Mouse (Mus musculus) stomach, postnatal 0 days (tissue): Measurements from ENCODE around the gene Lrp1. TPM values are rescaled to one million over a fixed set of nuclear protein-coding genes. Genes with fewer than 3 reads are reported as not detected.

Source experiments
- ATAC-seq: fragments of 200-750 bp; cut with Nextera tagmentation; 2 replicates; pipeline ENCODE4 v1.8.0; 2017; ENCODE audit not compliant: low FRiP score, low TSS enrichment
- DNase-seq: peaks from one replicate; pipeline ENCODE4 v3.0.0-alpha.2; 2016; ENCODE audit warnings: low spot score
- H3K27ac ChIP-seq: fragments of 300-500 bp; sonication (generic); replicated peaks from 2 replicates; pipeline ENCODE4 v1.5.1; 2014; ENCODE audit warnings: mild to moderate bottlenecking, control low read depth
- H3K27me3 ChIP-seq: fragments of 300-500 bp; sonication (generic); 2 replicates; pipeline ENCODE4 v1.6.1; 2014; ENCODE audit warnings: low read length; ENCODE audit not compliant: control insufficient read depth, insufficient read depth
- H3K36me3 ChIP-seq: fragments of 300-500 bp; sonication (generic); 2 replicates; pipeline ENCODE4 v1.6.1; 2014; ENCODE audit warnings: low read length, mixed read lengths; ENCODE audit not compliant: control insufficient read depth, insufficient read depth
- H3K4me1 ChIP-seq: fragments of 300-500 bp; sonication (generic); replicated peaks from 2 replicates; pipeline ENCODE4 v1.6.1; 2014; ENCODE audit warnings: antibody characterized with exemption; ENCODE audit not compliant: control insufficient read depth, insufficient read depth
- H3K4me2 ChIP-seq: fragments of 300-500 bp; sonication (generic); replicated peaks from 2 replicates; pipeline ENCODE4 v1.6.1; 2014; ENCODE audit warnings: low read depth, mild to moderate bottlenecking, control low read depth, moderate library complexity
- H3K4me3 ChIP-seq: fragments of 300-500 bp; sonication (generic); 2 replicates; pipeline ENCODE4 v1.5.1; 2014; ENCODE audit warnings: low read depth, low read length, control low read depth
- H3K9ac ChIP-seq: fragments of 300-500 bp; sonication (generic); 2 replicates; pipeline ENCODE4 v1.6.1; 2014; ENCODE audit warnings: mild to moderate bottlenecking, low read length, control low read depth, mixed read lengths
- H3K9me3 ChIP-seq: fragments of 300-500 bp; sonication (generic); 2 replicates; pipeline ENCODE4 v1.6.1; 2016; ENCODE audit warnings: low read length; ENCODE audit not compliant: control insufficient read depth
- CTCF ChIP-seq: IDR thresholded peaks from 2 replicates; pipeline ENCODE4 v1.5.1; 2016; ENCODE audit warnings: antibody characterized with exemption, low read depth, mild to moderate bottlenecking, moderate library complexity
- EP300 ChIP-seq: optimal IDR thresholded peaks from 2 replicates; pipeline ENCODE3; 2016; ENCODE audit warnings: antibody characterized with exemption
- WGBS: fragments of 180-500 bp; shearing (Covaris S2); extraction: QIAGEN DNeasy Blood & Tissue Kit; methylation state at CpG from one replicate; pipeline ENCODE4 v1.1.7; 2014; 5-methylcytosine and 5-hydroxymethylcytosine counted together
- polyA plus RNA-seq: library from polyadenylated mRNA; unstranded; fragments of >200 nt; fragmentation: Nextera tagmentation; extraction: Ambion mirVana; gene quantifications from 2 replicates; pipeline ENCODE4 v1.2.1, GENCODE M21; 2015

Lrp1 gene
- polyA plus RNA-seq, 1 experiment from 2014 or later = 32.7 TPM

- no peak overlapping the region for H3K4me3 ChIP-seq
- H3K27ac ChIP-seq = peak overlapping the region; percentile 78
- H3K36me3 ChIP-seq = peaks cover 4% of the 10 kb centered on the region
- WGBS = 27% methylated on average over 17 of the region's 17 CpGs
- H3K4me1 ChIP-seq = peaks cover 34% of the 10 kb centered on the region
- ATAC-seq (peak; percentile 13; the same call in 1 of the 2 replicates), DNase-seq (peak; percentile 61)
- no peaks in the 10 kb centered on the region for H3K9me3 ChIP-seq
- no peaks in the 10 kb centered on the region for H3K27me3 ChIP-seq
- peak overlapping the region; percentile 25 for H3K4me2 ChIP-seq
- TF ChIP-seq EP300 = no peak
- no peak for TF ChIP-seq CTCF
- peak overlapping the region; percentile 23 for H3K9ac ChIP-seq
These were observed 21.0 kb downstream of the Lrp1 start for GRCm38 (mm10) chr10:127599779-127600541.

GRCm38 (mm10) chr10:127599252-127599651 is 21.7 kb downstream of the Lrp1 start:
- 77% methylated on average over 11 of the region's 11 CpGs for WGBS
- H3K9ac ChIP-seq = no peak overlapping the region
- DNase-seq = no peak
- no peak overlapping the region for H3K4me2 ChIP-seq
- H3K4me1 ChIP-seq = peaks cover 31% of the 10 kb centered on the region
- ATAC-seq = no peak
- H3K27me3 ChIP-seq = no peaks in the 10 kb centered on the region
- peak overlapping the region; percentile 78 for H3K27ac ChIP-seq
- peaks cover 2% of the 10 kb centered on the region; the same call in 1 of the 2 replicates for H3K36me3 ChIP-seq
- H3K9me3 ChIP-seq = no peaks in the 10 kb centered on the region
- no peak overlapping the region for H3K4me3 ChIP-seq
- no peak for TF ChIP-seq EP300
- no peak for TF ChIP-seq CTCF

- peaks cover 28% of the 10 kb centered on the region for H3K4me1 ChIP-seq
- peaks cover 2% of the 10 kb centered on the region for H3K36me3 ChIP-seq
- 71% methylated on average over 8 of the region's 8 CpGs for WGBS
- DNase-seq (no peak), ATAC-seq (no peak)
- H3K4me2 ChIP-seq = no peak overlapping the region
- no peaks in the 10 kb centered on the region for H3K9me3 ChIP-seq
- no peaks in the 10 kb centered on the region for H3K27me3 ChIP-seq
- no peak overlapping the region for H3K4me3 ChIP-seq
- no peak overlapping the region for H3K9ac ChIP-seq
- H3K27ac ChIP-seq = no peak overlapping the region
- TF ChIP-seq EP300 = no peak
- no peak for TF ChIP-seq CTCF
These were observed 22.3 kb downstream of the Lrp1 start for GRCm38 (mm10) chr10:127598607-127599006.

GRCm38 (mm10) chr10:127597311-127597901 is 23.5 kb downstream of the Lrp1 start:
- H3K27me3 ChIP-seq = no peaks in the 10 kb centered on the region
- no peak overlapping the region for H3K4me3 ChIP-seq
- H3K4me2 ChIP-seq = no peak overlapping the region
- no peak for TF ChIP-seq EP300
- TF ChIP-seq CTCF = no peak
- peaks cover 28% of the 10 kb centered on the region for H3K4me1 ChIP-seq
- ATAC-seq = peak; percentile 53
- no peaks in the 10 kb centered on the region for H3K9me3 ChIP-seq
- H3K27ac ChIP-seq = peak overlapping the region; percentile 84
- WGBS = 56% methylated on average over 5 of the region's 5 CpGs
- 0 out of 2 replicates have a peak overlapping the region, but pooled peaks have one; percentile 23 for H3K9ac ChIP-seq
- DNase-seq = peak; percentile 63
- peaks cover 5% of the 10 kb centered on the region; the same call in 1 of the 2 replicates for H3K36me3 ChIP-seq

GRCm38 (mm10) chr10:127596321-127596941 is 24.5 kb downstream of the Lrp1 start:
- H3K9ac ChIP-seq = 0 out of 2 replicates have a peak overlapping the region, but pooled peaks have one; percentile 3
- WGBS = 27% methylated on average over 7 of the region's 7 CpGs
- DNase-seq (peak; percentile 71), ATAC-seq (peak; percentile 42)
- H3K4me2 ChIP-seq = 0 out of 2 replicates have a peak overlapping the region, but pooled peaks have one; percentile 3
- H3K4me1 ChIP-seq = peaks cover 28% of the 10 kb centered on the region
- peaks cover 7% of the 10 kb centered on the region; the same call in 1 of the 2 replicates for H3K36me3 ChIP-seq
- H3K27ac ChIP-seq = peak overlapping the region; percentile 84
- no peaks in the 10 kb centered on the region for H3K27me3 ChIP-seq
- TF ChIP-seq CTCF (no peak), EP300 (no peak)
- H3K4me3 ChIP-seq = no peak overlapping the region
- no peaks in the 10 kb centered on the region for H3K9me3 ChIP-seq
